Mouse (Mus musculus) embryonic facial prominence, embryonic 11.5 days (tissue): Measurements from ENCODE around the gene Bbs12. TPM values are rescaled to one million over a fixed set of nuclear protein-coding genes. Genes with fewer than 3 reads are reported as not detected.
A peak's percentile ranks its signal among the peaks of the same experiment; 100 is the strongest.

Source experiments
- ATAC-seq: fragments of 200-750 bp; cut with Nextera tagmentation; replicated peaks from 2 replicates; pipeline ENCODE4 v1.8.0; 2017; ENCODE audit warnings: low read depth; ENCODE audit not compliant: insufficient number of reproducible peaks, low FRiP score, low TSS enrichment
- DNase-seq: peaks from one replicate; pipeline ENCODE4 v3.0.0-alpha.2; 2015; ENCODE audit warnings: low spot score
- H3K27ac ChIP-seq: fragments of 300-500 bp; sonication (generic); replicated peaks from 2 replicates; pipeline ENCODE4 v1.5.1; 2014; ENCODE audit warnings: mild to moderate bottlenecking, low read depth, low read length, control low read depth
- H3K27me3 ChIP-seq: fragments of 300-500 bp; sonication (generic); 2 replicates; pipeline ENCODE4 v1.6.1; 2014; ENCODE audit warnings: mild to moderate bottlenecking, low read length, moderate library complexity, mixed read lengths; ENCODE audit not compliant: control insufficient read depth, insufficient read depth
- H3K36me3 ChIP-seq: fragments of 300-500 bp; sonication (generic); replicated peaks from 2 replicates; pipeline ENCODE4 v1.6.1; 2014; ENCODE audit warnings: low read depth, mild to moderate bottlenecking, low read length, moderate library complexity, mixed read lengths; ENCODE audit not compliant: control insufficient read depth, insufficient read depth
- H3K4me1 ChIP-seq: fragments of 300-500 bp; sonication (generic); 2 replicates; pipeline ENCODE4 v1.6.1; 2014; ENCODE audit warnings: low read length, mixed read lengths; ENCODE audit not compliant: control insufficient read depth, insufficient read depth
- H3K4me2 ChIP-seq: fragments of 300-500 bp; sonication (generic); 2 replicates; pipeline ENCODE4 v1.6.1; 2014; ENCODE audit warnings: low read depth, mild to moderate bottlenecking, control low read depth, low read length, moderate library complexity
- H3K4me3 ChIP-seq: fragments of 300-500 bp; sonication (generic); 2 replicates; pipeline ENCODE4 v1.5.1; 2014; ENCODE audit warnings: low read depth, low read length, control low read depth
- H3K9ac ChIP-seq: fragments of 300-500 bp; sonication (generic); replicated peaks from 2 replicates; pipeline ENCODE4 v1.6.1; 2014; ENCODE audit warnings: mild to moderate bottlenecking, control low read depth, low read length
- H3K9me3 ChIP-seq: fragments of 300-500 bp; sonication (generic); replicated peaks from 2 replicates; pipeline ENCODE4 v1.6.1; 2016; ENCODE audit warnings: mild to moderate bottlenecking, low read length, inconsistent platforms, mixed read lengths; ENCODE audit not compliant: control insufficient read depth
- WGBS: fragments of 180-500 bp; shearing (Covaris S2); extraction: QIAGEN DNeasy Blood & Tissue Kit; methylation state at CpG from one replicate; pipeline ENCODE4 v1.1.7; 2014; 5-methylcytosine and 5-hydroxymethylcytosine counted together
- polyA plus RNA-seq: library from polyadenylated mRNA; unstranded; fragments of >200 nt; fragmentation: Nextera tagmentation; extraction: Ambion mirVana; gene quantifications from 2 replicates; pipeline ENCODE4 v1.2.1, GENCODE M21; 2014

The Bbs12 gene
- polyA plus RNA-seq, 1 experiment from 2014 or later, result 11.6 TPM

DNA sequence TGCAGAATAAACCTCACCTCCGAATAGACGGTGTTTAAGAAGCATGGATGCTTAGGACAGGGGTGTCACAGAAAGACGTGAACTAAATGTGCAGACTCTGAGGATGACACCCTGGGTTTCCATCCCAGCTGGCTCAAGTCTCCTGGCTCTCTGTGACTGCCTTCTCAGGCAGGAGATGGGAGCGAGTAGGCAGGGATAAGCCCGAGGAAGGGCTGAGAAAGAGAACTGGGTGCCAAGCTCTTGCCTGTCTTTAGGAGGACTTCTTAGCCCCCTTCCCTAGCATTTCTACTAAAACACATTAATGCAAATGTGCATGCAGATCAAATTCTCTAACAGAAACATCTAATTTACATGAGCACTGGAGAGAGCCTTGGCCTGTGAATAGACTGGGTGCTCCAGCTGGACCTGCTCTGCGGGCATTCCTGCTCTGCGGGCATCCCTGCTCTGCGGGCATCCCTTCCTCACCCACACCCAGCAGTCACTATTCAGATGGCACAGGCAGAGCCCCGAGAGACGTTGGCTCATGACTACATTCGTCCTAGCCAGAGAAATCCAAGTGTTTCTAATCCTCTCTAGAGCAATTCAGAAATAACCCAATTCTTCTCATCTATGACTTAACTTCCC, 29.9 kb upstream of the Bbs12 start:
- WGBS, result 84% methylated on average over 11 of the region's 11 CpGs
- no peaks in the 10 kb centered on the region for H3K27me3 ChIP-seq

DNA sequence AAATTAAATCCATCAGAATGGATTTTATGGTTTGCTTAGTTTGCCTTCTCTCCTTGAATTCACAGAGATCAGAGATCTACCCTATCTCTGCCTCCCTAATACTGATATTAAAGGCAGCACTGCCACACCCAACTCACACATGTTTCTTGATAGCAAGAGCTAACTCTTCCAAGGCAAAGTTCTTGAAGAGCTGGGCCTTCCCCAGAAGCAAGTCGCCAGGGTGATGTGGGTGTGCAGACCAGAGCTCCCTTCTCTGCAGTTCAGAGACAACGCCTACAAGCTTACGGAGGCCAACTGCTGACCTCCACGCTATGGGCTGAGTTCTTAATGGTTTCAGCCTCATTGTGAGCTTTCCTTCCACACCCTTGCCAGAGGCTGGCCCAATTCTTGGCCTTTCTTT, 29.1 kb upstream of the Bbs12 start:
- DNase-seq (no peak), ATAC-seq (no peak)
- no peak overlapping the region for H3K4me2 ChIP-seq
- no peak overlapping the region for H3K4me3 ChIP-seq
- no peak overlapping the region for H3K27ac ChIP-seq
- H3K9me3 ChIP-seq, result no peaks in the 10 kb centered on the region
- no peak overlapping the region for H3K9ac ChIP-seq
- no peaks in the 10 kb centered on the region for H3K36me3 ChIP-seq
- H3K27me3 ChIP-seq, result no peaks in the 10 kb centered on the region
- no peaks in the 10 kb centered on the region for H3K4me1 ChIP-seq
- WGBS, result 84% methylated on average over 4 of the region's 4 CpGs

More for the DNA sequence above, 29.9 kb upstream of the Bbs12 start:
- H3K9me3 ChIP-seq, result no peaks in the 10 kb centered on the region
- no peak for ATAC-seq
- no peaks in the 10 kb centered on the region for H3K4me1 ChIP-seq
- no peak overlapping the region for H3K27ac ChIP-seq
- H3K36me3 ChIP-seq, result no peaks in the 10 kb centered on the region
- no peak for DNase-seq
- H3K9ac ChIP-seq, result no peak overlapping the region
- no peak overlapping the region for H3K4me2 ChIP-seq
- H3K4me3 ChIP-seq, result no peak overlapping the region

DNA sequence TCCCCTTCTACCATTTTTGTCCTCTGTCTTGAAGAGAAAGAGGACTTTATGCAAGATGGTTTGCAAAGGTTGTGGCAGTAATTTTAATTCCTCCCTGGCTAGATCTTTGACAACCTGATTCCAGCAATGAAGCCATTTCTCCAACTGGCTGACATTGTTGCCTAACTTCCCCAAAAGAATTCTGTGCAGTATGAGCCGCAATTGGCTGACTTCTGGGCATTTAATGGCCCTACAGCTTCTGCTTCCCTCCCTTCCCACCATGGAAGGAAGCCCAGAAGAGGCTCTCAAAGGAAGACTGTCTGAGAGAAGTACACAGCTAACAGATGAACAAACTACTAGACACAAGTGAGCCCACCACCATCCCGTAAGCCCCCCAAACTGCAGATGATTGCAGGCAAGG, 23.1 kb upstream of the Bbs12 start:
- ATAC-seq (no peak), DNase-seq (no peak)
- Histone ChIP-seq H3K27ac (no peak overlapping the region), H3K4me3 (no peak overlapping the region), H3K4me1 (no peaks in the 10 kb centered on the region), H3K9ac (no peak overlapping the region), H3K4me2 (no peak overlapping the region), H3K27me3 (no peaks in the 10 kb centered on the region), H3K9me3 (no peaks in the 10 kb centered on the region), H3K36me3 (no peaks in the 10 kb centered on the region)
- 86% methylated on average over 2 of the region's 2 CpGs for WGBS

DNA sequence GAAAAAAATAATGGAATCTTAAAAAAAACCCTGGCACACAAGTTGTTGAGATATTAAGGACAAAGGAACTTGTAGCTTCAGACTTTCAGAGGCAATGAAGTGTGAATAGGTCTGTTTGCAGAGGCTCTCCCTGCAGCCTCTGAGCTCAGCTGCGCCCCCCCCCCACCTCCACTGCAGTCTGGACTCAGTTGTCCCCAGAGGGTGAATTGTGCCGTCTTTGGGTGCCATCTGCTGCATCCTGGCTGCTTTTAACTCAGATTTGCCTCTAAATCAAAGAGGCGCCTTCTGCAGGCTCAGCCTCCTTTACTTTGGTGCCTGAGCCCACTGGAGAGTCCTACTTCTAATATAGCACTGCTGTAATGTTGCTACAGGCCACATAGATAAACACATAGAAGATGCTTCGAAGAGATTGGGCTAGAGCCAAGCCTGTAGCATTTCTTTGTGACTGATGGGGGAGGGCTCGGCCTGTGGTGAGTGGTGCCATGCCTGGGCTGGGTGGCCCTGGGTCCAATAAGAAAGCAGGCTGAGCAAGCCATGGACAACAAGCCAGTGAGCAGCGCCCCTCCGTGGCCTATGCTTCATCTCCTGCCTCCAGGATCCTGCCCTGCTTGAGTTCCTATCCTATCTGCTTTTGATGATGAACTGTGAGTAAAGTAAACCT, 21.3 kb upstream of the Bbs12 start:
- Histone ChIP-seq H3K4me1 (no peaks in the 10 kb centered on the region), H3K9me3 (no peaks in the 10 kb centered on the region), H3K27me3 (no peaks in the 10 kb centered on the region), H3K27ac (no peak overlapping the region), H3K9ac (no peak overlapping the region), H3K4me3 (no peak overlapping the region), H3K4me2 (no peak overlapping the region), H3K36me3 (no peaks in the 10 kb centered on the region)
- WGBS, result 59% methylated on average over 7 of the region's 7 CpGs
- no peak for DNase-seq
- no peak for ATAC-seq

DNA sequence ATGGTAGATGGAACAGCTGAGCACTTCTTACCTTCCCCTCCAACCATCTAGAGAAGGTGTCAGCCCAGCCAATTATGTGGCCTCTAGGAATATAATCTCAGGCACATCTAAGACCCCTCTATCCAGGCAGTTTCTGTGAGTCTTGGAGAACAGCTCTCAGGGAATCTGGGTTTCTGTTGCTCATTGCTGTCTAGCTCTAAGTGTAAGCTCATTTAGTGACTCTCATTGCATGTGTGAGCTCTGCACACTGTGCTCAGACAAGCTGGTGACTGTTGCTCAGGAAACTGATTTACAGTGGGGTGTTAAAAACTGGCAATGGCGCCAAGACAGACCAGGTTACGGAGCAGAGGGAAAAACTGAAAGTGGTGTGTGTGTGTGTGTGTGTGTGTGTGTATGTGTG, 20.4 kb upstream of the Bbs12 start:
- H3K27me3 ChIP-seq, result no peaks in the 10 kb centered on the region
- no peak overlapping the region for H3K9ac ChIP-seq
- ATAC-seq (no peak), DNase-seq (no peak)
- no peaks in the 10 kb centered on the region for H3K4me1 ChIP-seq
- H3K9me3 ChIP-seq, result no peaks in the 10 kb centered on the region
- H3K4me2 ChIP-seq, result no peak overlapping the region
- H3K36me3 ChIP-seq, result no peaks in the 10 kb centered on the region
- H3K4me3 ChIP-seq, result no peak overlapping the region
- H3K27ac ChIP-seq, result no peak overlapping the region
- 92% methylated on average over 2 of the region's 2 CpGs for WGBS

DNA sequence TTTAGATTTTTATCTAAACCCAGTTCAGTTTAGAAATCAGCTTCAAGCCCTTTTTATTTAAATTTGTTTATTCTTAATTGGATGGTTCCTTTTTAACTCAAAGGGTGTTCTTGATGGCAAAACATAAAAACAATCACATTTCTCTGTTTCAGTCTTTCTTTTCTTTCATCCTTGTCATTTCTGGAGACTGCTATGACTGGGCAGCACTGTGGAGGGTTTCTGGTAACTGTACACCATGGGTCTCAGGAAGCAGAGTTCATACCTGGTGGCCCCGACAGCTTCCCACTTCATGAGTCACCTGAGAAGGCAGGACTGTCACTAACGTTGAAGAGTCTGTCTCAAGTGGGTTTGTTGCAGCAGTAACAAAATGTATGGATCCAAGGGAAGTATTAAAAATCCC, 19.7 kb upstream of the Bbs12 start:
- no peak overlapping the region for H3K4me2 ChIP-seq
- H3K27ac ChIP-seq, result no peak overlapping the region
- 57% methylated on average over 2 of the region's 2 CpGs for WGBS
- no peak overlapping the region for H3K4me3 ChIP-seq
- no peak for ATAC-seq
- no peaks in the 10 kb centered on the region for H3K36me3 ChIP-seq
- H3K27me3 ChIP-seq, result no peaks in the 10 kb centered on the region
- DNase-seq, result no peak
- no peak overlapping the region for H3K9ac ChIP-seq
- H3K4me1 ChIP-seq, result no peaks in the 10 kb centered on the region
- no peaks in the 10 kb centered on the region for H3K9me3 ChIP-seq

GRCm38 (mm10) chr3:37299470-37299869, 12.9 kb upstream of the Bbs12 start:
- DNase-seq, result no peak
- H3K27me3 ChIP-seq, result no peaks in the 10 kb centered on the region
- no peak overlapping the region for H3K4me2 ChIP-seq
- no peak for ATAC-seq
- H3K4me1 ChIP-seq, result no peaks in the 10 kb centered on the region
- WGBS, result 78% methylated on average over 3 of the region's 3 CpGs
- H3K4me3 ChIP-seq, result no peak overlapping the region
- H3K9ac ChIP-seq, result no peak overlapping the region
- no peaks in the 10 kb centered on the region for H3K9me3 ChIP-seq
- H3K27ac ChIP-seq, result no peak overlapping the region
- no peaks in the 10 kb centered on the region for H3K36me3 ChIP-seq

GRCm38 (mm10) chr3:37302685-37303084, 9.7 kb upstream of the Bbs12 start:
- peak; percentile 74 for DNase-seq
- 34% methylated on average over 12 of the region's 12 CpGs for WGBS

More at GRCm38 (mm10) chr3:37302685-37303084, 9.7 kb upstream of the Bbs12 start:
- Histone ChIP-seq H3K4me2 (no peak overlapping the region), H3K4me3 (no peak overlapping the region), H3K36me3 (no peaks in the 10 kb centered on the region), H3K9me3 (no peaks in the 10 kb centered on the region; the same call in 1 of the 2 replicates), H3K27me3 (no peaks in the 10 kb centered on the region), H3K9ac (no peak overlapping the region), H3K27ac (no peak overlapping the region), H3K4me1 (no peaks in the 10 kb centered on the region)
- ATAC-seq, result no peak
